ENCODE assay signal across 17 mouse cellular contexts in genomic region chr7:73894506-73894905, GRCm38 (mm10).
DNase-seq lines count a peak whose midpoint lies in the region; ATAC-seq and TF ChIP-seq lines count a peak whose summit lies in the region.
"Had no signal": no experiment of that assay in that cellular context is flagged by ENCODE, and none has a peak within 500 bp of the region (broad histone marks: within the 10 kb centered on the region; RNA-seq: fewer than 3 reads in every experiment).

No protein-coding gene starts in this region.

- no peaks in the 10 kb centered on the region for H3K36me3 ChIP-seq in heart, adult 2 months (ENCODE audit: control insufficient read depth, insufficient read depth, low read length)
- H3K36me3 ChIP-seq in midbrain, embryonic 14.5 days (ENCODE audit: control insufficient read depth, insufficient read depth, low read length) = no peaks in the 10 kb centered on the region
- no peaks in the 10 kb centered on the region for H3K36me3 ChIP-seq in midbrain, postnatal 0 days (ENCODE audit: insufficient read depth, low read length)
- no peaks in the 10 kb centered on the region for H3K36me3 ChIP-seq in hindbrain, embryonic 12.5 days
- H3K36me3 ChIP-seq: forebrain, embryonic 10.5 days; limb, embryonic 15.5 days; liver, embryonic 15.5 days had no signal

- H3K4me1 ChIP-seq in heart, adult 2 months (ENCODE audit: control insufficient read depth, insufficient read depth, low read length) = no peaks in the 10 kb centered on the region
- 0 out of 2 replicates have a peak, but pooled peaks cover 11% of the 10 kb centered on the region for H3K4me1 ChIP-seq in midbrain, embryonic 14.5 days (ENCODE audit: control insufficient read depth, insufficient read depth, low read length)
- no peaks in the 10 kb centered on the region; the same call in 1 of the 2 replicates for H3K4me1 ChIP-seq in midbrain, postnatal 0 days (ENCODE audit: insufficient read depth, low read length)
- H3K4me1 ChIP-seq in hindbrain, embryonic 12.5 days = peaks cover 12% of the 10 kb centered on the region
- H3K4me1 ChIP-seq: limb, embryonic 15.5 days; liver, embryonic 15.5 days had no signal

- no peak overlapping the region for H3K4me2 ChIP-seq in midbrain, embryonic 14.5 days (ENCODE audit: low read length)
- no peak overlapping the region for H3K4me2 ChIP-seq in midbrain, postnatal 0 days (ENCODE audit: low read depth, low read length, poor library complexity, severe bottlenecking)
- H3K4me2 ChIP-seq in hindbrain, embryonic 12.5 days (replicated peaks) = no peak overlapping the region
- H3K4me2 ChIP-seq: limb, embryonic 15.5 days; liver, embryonic 15.5 days had no signal

- WGBS in heart, adult 2 months = 71% methylated on average over 6 of the region's 6 CpGs
- WGBS in midbrain, embryonic 14.5 days = 19% methylated on average over 6 of the region's 6 CpGs
- WGBS in midbrain, postnatal 0 days = 17% methylated on average over 6 of the region's 6 CpGs
- WGBS in hindbrain, embryonic 12.5 days = 22% methylated on average over 6 of the region's 6 CpGs

- no peak for TF ChIP-seq POLR2A in heart, adult 2 months (IDR thresholded peaks at IDR 0.05; ENCODE audit: insufficient read depth, low read depth, low read length)

- DNase-seq in heart, adult 11 months = peak; percentile 55
- no peak for DNase-seq in heart, adult 2 months
- peak; percentile 54 for DNase-seq in midbrain, embryonic 14.5 days
- DNase-seq in midbrain, postnatal 0 days (ENCODE audit: low spot score) = no peak
- DNase-seq in retina, postnatal 1 day = peak; percentile 92
- DNase-seq in layer of hippocampus, adult 18-20 months (ENCODE audit: low spot score in 2 of 2) = no peak
- DNase-seq in adrenal gland, adult 8-10 months = no peak
- DNase-seq: cerebellum, adult 8-10 months; gastrocnemius, postnatal 14 days; kidney, adult 18-20 months; kidney, postnatal 14 days; thymus, adult 2 months had no signal

- H3K27ac ChIP-seq in heart, adult 2 months = no peak overlapping the region
- H3K27ac ChIP-seq in midbrain, embryonic 14.5 days (replicated peaks; ENCODE audit: low read depth, low read length) = no peak overlapping the region
- H3K27ac ChIP-seq in midbrain, postnatal 0 days (ENCODE audit: low read depth, low read length) = no peak overlapping the region
- H3K27ac ChIP-seq in hindbrain, embryonic 12.5 days = no peak overlapping the region
- H3K27ac ChIP-seq: forebrain, embryonic 10.5 days; limb, embryonic 15.5 days; liver, embryonic 15.5 days had no signal

- ATAC-seq in midbrain, embryonic 14.5 days (ENCODE audit: low FRiP score, low TSS enrichment) = no peak
- ATAC-seq in midbrain, postnatal 0 days (ENCODE audit: low FRiP score) = no peak
- ATAC-seq in hindbrain, embryonic 12.5 days (ENCODE audit: low FRiP score) = peak; percentile 26; the same call in 1 of the 2 replicates
- ATAC-seq: lung, postnatal 0 days had no signal

- H3K27me3 ChIP-seq in heart, adult 2 months (ENCODE audit: control insufficient read depth, insufficient read depth, low read length) = no peaks in the 10 kb centered on the region
- no peaks in the 10 kb centered on the region for H3K27me3 ChIP-seq in midbrain, embryonic 14.5 days (ENCODE audit: control insufficient read depth, insufficient read depth, low read length)
- H3K27me3 ChIP-seq in midbrain, postnatal 0 days (ENCODE audit: insufficient read depth, low read length) = no peaks in the 10 kb centered on the region
- H3K27me3 ChIP-seq in hindbrain, embryonic 12.5 days = no peaks in the 10 kb centered on the region
- H3K27me3 ChIP-seq: limb, embryonic 15.5 days; liver, embryonic 15.5 days had no signal

- intact Hi-C loops in heart, adult 2 months (cut with DNase I) = no loop called here

- H3K79me2 ChIP-seq in heart, adult 2 months (replicated peaks; ENCODE audit: control insufficient read depth, insufficient read depth, low read length) = no peaks in the 10 kb centered on the region

- TF ChIP-seq CTCF in heart, adult 2 months (IDR thresholded peaks at IDR 0.05) = no peak
- TF ChIP-seq CTCF in midbrain, postnatal 0 days (IDR thresholded peaks at IDR 0.05) = no peak

- H3K9ac ChIP-seq in heart, adult 2 months (ENCODE audit: low read depth, low read length) = no peak overlapping the region
- H3K9ac ChIP-seq in midbrain, embryonic 14.5 days (replicated peaks; ENCODE audit: low read length) = no peak overlapping the region
- H3K9ac ChIP-seq in midbrain, postnatal 0 days (replicated peaks; ENCODE audit: low read length, poor library complexity, severe bottlenecking) = no peak overlapping the region
- no peak overlapping the region for H3K9ac ChIP-seq in hindbrain, embryonic 12.5 days
- H3K9ac ChIP-seq: limb, embryonic 15.5 days; liver, embryonic 15.5 days had no signal

- no peak overlapping the region for H3K4me3 ChIP-seq in heart, adult 2 months
- no peak overlapping the region for H3K4me3 ChIP-seq in midbrain, embryonic 14.5 days (replicated peaks; ENCODE audit: low read depth, low read length)
- no peak overlapping the region for H3K4me3 ChIP-seq in midbrain, postnatal 0 days (ENCODE audit: low read depth, low read length)
- H3K4me3 ChIP-seq in hindbrain, embryonic 12.5 days = no peak overlapping the region
- H3K4me3 ChIP-seq: forebrain, embryonic 10.5 days; limb, embryonic 15.5 days; liver, embryonic 15.5 days had no signal

- no peak for TF ChIP-seq EP300 in heart, adult 2 months (IDR thresholded peaks at IDR 0.05; ENCODE audit: insufficient read depth, low read depth, low read length)

- H3K9me3 ChIP-seq in midbrain, embryonic 14.5 days (ENCODE audit: control insufficient read depth, low read length) = no peaks in the 10 kb centered on the region
- H3K9me3 ChIP-seq in midbrain, postnatal 0 days (ENCODE audit: low read length) = no peaks in the 10 kb centered on the region
- H3K9me3 ChIP-seq in hindbrain, embryonic 12.5 days (replicated peaks) = no peaks in the 10 kb centered on the region
- H3K9me3 ChIP-seq: forebrain, embryonic 10.5 days; limb, embryonic 15.5 days; liver, embryonic 15.5 days had no signal

Comparison
In these comparisons a context has a peak if more than half of its experiments do, and no peak if none do; other contexts are left out.
1. DNase-seq: peak in heart, adult 11 months (single experiment), midbrain, embryonic 14.5 days (single experiment) and retina, postnatal 1 day (single experiment); none in heart, adult 2 months (0 of 2), midbrain, postnatal 0 days (single experiment), layer of hippocampus, adult 18-20 months (0 of 2) and adrenal gland, adult 8-10 months (single experiment).